Mouse (Mus musculus): Measurements from ENCODE around the gene Gm28036. TPM values are rescaled to one million over a fixed set of nuclear protein-coding genes. Genes with fewer than 3 reads are reported as not detected.

Gm28036 gene
- 17.4 TPM for polyA plus RNA-seq (2021)

GRCm38 (mm10) chr2:156126992-156127391 lies at the start of gene Gm28036:
Gene Gm28036, minus strand, starts transcription at chr2:156127092.
- H3K27me3 ChIP-seq, result no peaks in the 10 kb centered on the region
- no peak for TF ChIP-seq CTCF (IDR thresholded peaks at IDR 0.05)
- CTCF ChIA-PET, result interaction anchor here (1.2 to 1.5 kb wide), 2 partner anchors 9 to 13 kb away, joined by 3 read pairs; no protein-coding TSS in a partner anchor
- in situ Hi-C loops (cut with MboI; ENCODE audit: low pct_unique_long_range_greater_than_20kb), result loop anchor here (25.0 kb wide), 2 partner anchors 165 to 290 kb away; partner anchors contain the start of genes Cep250, Eif6 and Fam83c
- POLR2A ChIA-PET, result no interaction called here
- ATAC-seq (no peak), DNase-seq (ENCODE audit: low read depth, low spot score) (no peak)

- H3K27me3 ChIP-seq, result no peaks in the 10 kb centered on the region
- in situ Hi-C loops (cut with MboI; ENCODE audit: low pct_unique_long_range_greater_than_20kb), result no loop called here
- no peak for DNase-seq (ENCODE audit: low read depth, low spot score)
- TF ChIP-seq CTCF (IDR thresholded peaks at IDR 0.05), result no peak
- ATAC-seq, result no peak
- ChIA-PET POLR2A (no interaction called here), CTCF (no interaction called here)
Observed at GRCm38 (mm10) chr2:156166557-156166956, 39.7 kb upstream of the Gm28036 start.

GRCm38 (mm10) chr2:156165478-156165877 lies 38.6 kb upstream of the Gm28036 start:
- ATAC-seq (no peak), DNase-seq (ENCODE audit: low read depth, low spot score) (no peak)
- TF ChIP-seq CTCF (IDR thresholded peaks at IDR 0.05), result no peak
- CTCF ChIA-PET, result interaction anchor here (1.6 to 2.4 kb wide), 2 partner anchors 11 to 18 kb away, joined by 4 to 7 read pairs; no protein-coding TSS in a partner anchor
- no peaks in the 10 kb centered on the region for H3K27me3 ChIP-seq
- in situ Hi-C loops (cut with MboI; ENCODE audit: low pct_unique_long_range_greater_than_20kb), result no loop called here
- POLR2A ChIA-PET, result no interaction called here

DNA sequence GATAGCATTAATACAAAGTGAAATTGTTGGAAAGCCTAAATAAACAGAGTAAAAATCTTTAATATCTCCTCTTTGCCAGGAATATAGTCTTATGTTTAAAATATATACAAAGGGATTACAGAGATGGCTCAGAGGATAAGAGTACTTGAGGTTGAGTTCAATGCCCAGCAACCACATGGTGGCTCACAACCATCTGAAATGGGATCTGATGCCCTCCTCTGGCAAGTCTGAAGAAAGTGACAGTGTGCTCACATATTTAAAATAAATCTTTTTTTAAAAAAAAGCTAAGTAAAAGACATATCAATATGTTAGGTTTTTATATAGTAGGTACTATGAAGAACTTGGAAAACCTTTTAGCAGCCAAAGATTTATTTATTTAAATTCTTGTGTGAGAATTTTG lies 24.6 kb upstream of the Gm28036 start:
- no peaks in the 10 kb centered on the region for H3K27me3 ChIP-seq
- ChIA-PET POLR2A (no interaction called here), CTCF (interaction anchor here (1.0 kb wide), 1 partner anchor 19 kb away, joined by 3 read pairs; no protein-coding TSS in a partner anchor)
- ATAC-seq (no peak), DNase-seq (ENCODE audit: low read depth, low spot score) (no peak)
- TF ChIP-seq CTCF (IDR thresholded peaks at IDR 0.05), result peak; percentile 31
- in situ Hi-C loops (cut with MboI; ENCODE audit: low pct_unique_long_range_greater_than_20kb), result no loop called here

GRCm38 (mm10) chr2:156147316-156147915 lies 20.5 kb upstream of the Gm28036 start:
- POLR2A ChIA-PET, result interaction anchor here (0.6 kb wide), 1 partner anchor 584 kb away, joined by 3 read pairs; no protein-coding TSS in a partner anchor
- CTCF ChIA-PET, result interaction anchor here (1.4 to 2.4 kb wide), 3 partner anchors 14 to 17 kb away, joined by 3 to 7 read pairs (median 3); no protein-coding TSS in a partner anchor
- in situ Hi-C loops (cut with MboI; ENCODE audit: low pct_unique_long_range_greater_than_20kb), result loop anchor here (25.0 kb wide), 2 partner anchors 185 to 310 kb away; partner anchors contain the start of genes Cep250, Eif6 and Fam83c
- no peak for TF ChIP-seq CTCF (IDR thresholded peaks at IDR 0.05)
- no peaks in the 10 kb centered on the region for H3K27me3 ChIP-seq
- no peak for ATAC-seq
- DNase-seq (ENCODE audit: low read depth, low spot score), result no peak

DNA sequence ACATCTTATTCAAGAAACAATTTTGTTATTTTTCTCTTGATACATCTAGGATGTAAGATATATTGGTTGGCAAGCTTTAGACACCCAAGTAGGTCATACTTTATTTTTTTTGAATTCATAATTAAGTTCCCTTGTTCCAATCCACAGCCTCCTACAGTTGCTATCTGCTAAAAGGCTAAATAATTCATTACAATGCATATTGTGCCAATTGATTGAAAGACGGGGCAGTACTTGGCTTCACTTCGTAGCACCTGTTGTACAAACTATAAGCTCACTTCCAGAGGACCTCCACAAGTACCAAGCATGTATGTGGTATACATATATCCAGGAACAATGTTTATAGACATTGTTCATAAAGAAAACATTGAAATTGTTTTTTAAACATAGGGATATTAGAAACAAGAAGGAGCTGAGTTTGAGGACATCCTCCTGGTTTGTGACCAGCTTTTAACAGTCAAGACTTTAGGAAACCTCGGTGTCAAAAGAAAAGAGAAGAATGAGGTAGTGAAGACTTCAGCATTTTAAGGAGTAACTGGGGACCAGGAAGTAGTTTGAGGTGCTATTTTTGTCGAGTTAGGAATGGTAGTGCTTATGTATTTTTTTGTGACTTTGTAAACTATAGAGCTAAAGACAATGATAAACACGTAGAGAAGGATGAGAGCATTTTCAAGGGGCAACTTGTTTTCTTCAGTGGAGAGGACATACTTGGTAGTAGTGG lies 19.5 kb upstream of the Gm28036 start:
- in situ Hi-C loops (cut with MboI; ENCODE audit: low pct_unique_long_range_greater_than_20kb), result loop anchor here (25.0 kb wide), 2 partner anchors 184 to 309 kb away; partner anchors contain the start of genes Cep250, Eif6 and Fam83c
- H3K27me3 ChIP-seq, result no peaks in the 10 kb centered on the region
- POLR2A ChIA-PET, result interaction anchor here (0.5 to 0.7 kb wide), 3 partner anchors 18 to 956 kb away, joined by 4 to 7 read pairs (median 7); no protein-coding TSS in a partner anchor
- no peak for TF ChIP-seq CTCF (IDR thresholded peaks at IDR 0.05)
- CTCF ChIA-PET, result interaction anchor here (1.4 to 2.4 kb wide), 3 partner anchors 13 to 18 kb away, joined by 3 to 7 read pairs (median 3); no protein-coding TSS in a partner anchor
- ATAC-seq (no peak), DNase-seq (ENCODE audit: low read depth, low spot score) (no peak)

DNA sequence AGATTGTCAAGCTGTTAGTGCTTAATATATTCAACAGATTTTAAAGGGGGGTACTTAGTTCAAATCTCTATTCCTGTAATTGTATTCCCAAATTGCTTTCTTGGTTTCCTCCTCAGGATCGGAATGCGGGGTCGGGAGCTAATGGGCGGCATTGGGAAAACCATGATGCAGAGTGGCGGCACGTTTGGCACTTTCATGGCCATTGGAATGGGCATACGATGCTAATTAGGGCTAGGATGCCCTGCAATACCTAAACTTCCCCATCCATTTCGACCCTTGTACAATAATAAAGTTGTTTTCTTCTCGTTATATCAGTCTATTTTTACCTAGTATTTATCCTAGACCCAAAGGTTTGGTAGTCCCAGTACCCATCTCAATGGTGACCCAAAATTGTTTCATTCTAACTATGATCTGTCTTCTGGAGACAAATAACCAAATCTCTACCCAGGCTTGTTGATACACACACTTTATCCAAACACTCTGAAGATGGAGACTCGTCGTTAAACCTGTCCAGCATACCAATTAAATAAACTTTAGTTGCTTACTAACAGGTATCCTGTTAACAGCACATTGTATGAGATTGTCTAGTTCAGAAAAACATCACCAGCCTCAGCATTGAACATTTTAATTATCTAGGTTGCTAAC lies 18.7 kb upstream of the Gm28036 start:
- DNase-seq (ENCODE audit: low read depth, low spot score) (no peak), ATAC-seq (no peak)
- no peak for TF ChIP-seq CTCF (IDR thresholded peaks at IDR 0.05)
- in situ Hi-C loops (cut with MboI; ENCODE audit: low pct_unique_long_range_greater_than_20kb), result loop anchor here (25.0 kb wide), 2 partner anchors 183 to 308 kb away; partner anchors contain the start of genes Cep250, Eif6 and Fam83c
- CTCF ChIA-PET, result interaction anchor here (1.5 kb wide), 1 partner anchor 12 kb away, joined by 3 read pairs; no protein-coding TSS in a partner anchor
- POLR2A ChIA-PET, result interaction anchor here (0.6 kb wide), 1 partner anchor 34 kb away, joined by 4 read pairs; the partner anchor contains the start of genes Cpne1 and Rbm12
- no peaks in the 10 kb centered on the region for H3K27me3 ChIP-seq

GRCm38 (mm10) chr2:156143953-156144724 lies 17.2 kb upstream of the Gm28036 start, which contains the start of the genes Romo1 and Nfs1:
Gene Romo1, plus strand, starts transcription at chr2:156144039.
Gene Nfs1, minus strand, starts transcription at chr2:156144186.
- TF ChIP-seq CTCF (IDR thresholded peaks at IDR 0.05), result peak; percentile 63
- peak; percentile 42 for DNase-seq (ENCODE audit: low read depth, low spot score)
- no peaks in the 10 kb centered on the region for H3K27me3 ChIP-seq
- peak; percentile 86 for ATAC-seq
- POLR2A ChIA-PET, result no interaction called here
- in situ Hi-C loops (cut with MboI; ENCODE audit: low pct_unique_long_range_greater_than_20kb), result loop anchor here (5.0 to 25.0 kb wide), 3 partner anchors 137 to 307 kb away; partner anchors contain the start of genes 6430550D23Rik, Cep250, Eif6 and Ergic3
- CTCF ChIA-PET, result no interaction called here

DNA sequence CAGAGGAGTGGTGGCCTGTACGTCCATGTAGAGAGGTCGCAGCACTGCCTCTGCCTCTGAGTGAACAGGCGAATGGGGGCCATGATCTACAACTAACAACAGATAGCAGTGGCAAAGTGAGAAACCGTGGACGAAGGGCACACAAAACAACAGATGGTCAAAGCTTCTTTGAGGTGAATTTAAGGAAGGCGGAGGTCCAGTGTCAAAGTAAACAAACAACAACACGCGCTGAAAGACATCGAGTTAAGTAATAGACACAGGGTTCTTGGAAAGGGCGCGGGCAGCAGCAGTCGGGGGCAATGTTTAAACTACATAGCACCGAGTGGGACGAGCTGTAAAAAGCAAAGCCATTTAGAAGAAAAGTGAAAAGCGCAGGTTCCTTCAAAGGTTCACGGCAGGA lies 16.5 kb upstream of the Gm28036 start:
- in situ Hi-C loops (cut with MboI; ENCODE audit: low pct_unique_long_range_greater_than_20kb), result loop anchor here (5.0 to 25.0 kb wide), 3 partner anchors 136 to 306 kb away; partner anchors contain the start of genes 6430550D23Rik, Cep250, Eif6 and Ergic3
- no peak for ATAC-seq
- CTCF ChIA-PET, result interaction anchor here (0.9 kb wide), 1 partner anchor 12 kb away, joined by 3 read pairs; no protein-coding TSS in a partner anchor
- POLR2A ChIA-PET, result no interaction called here
- H3K27me3 ChIP-seq, result no peaks in the 10 kb centered on the region
- TF ChIP-seq CTCF (IDR thresholded peaks at IDR 0.05), result no peak
- DNase-seq (ENCODE audit: low read depth, low spot score), result no peak
